Mouse (Mus musculus) heart, adult 8-10 months (tissue): Measurements from ENCODE around the gene 1700011M02Rik. TPM values are rescaled to one million over a fixed set of nuclear protein-coding genes. Genes with fewer than 3 reads are reported as not detected.
"Not testable (repeated sequence)": the region's sequence is repeated elsewhere in the genome, so short reads cannot be mapped to it uniquely, and the experiment has no call there.

Source experiments
- DNase-seq: peaks from one replicate; pipeline ENCODE4 v3.0.0; 2022; ENCODE audit warnings: low spot score
- total RNA-seq, 4 experiments: library from RNA; stranded (reverse); gene quantifications; 2 replicates each; pipeline ENCODE4 v1.2.4; 2022

Gene 1700011M02Rik
- total RNA-seq = not detected

DNA sequence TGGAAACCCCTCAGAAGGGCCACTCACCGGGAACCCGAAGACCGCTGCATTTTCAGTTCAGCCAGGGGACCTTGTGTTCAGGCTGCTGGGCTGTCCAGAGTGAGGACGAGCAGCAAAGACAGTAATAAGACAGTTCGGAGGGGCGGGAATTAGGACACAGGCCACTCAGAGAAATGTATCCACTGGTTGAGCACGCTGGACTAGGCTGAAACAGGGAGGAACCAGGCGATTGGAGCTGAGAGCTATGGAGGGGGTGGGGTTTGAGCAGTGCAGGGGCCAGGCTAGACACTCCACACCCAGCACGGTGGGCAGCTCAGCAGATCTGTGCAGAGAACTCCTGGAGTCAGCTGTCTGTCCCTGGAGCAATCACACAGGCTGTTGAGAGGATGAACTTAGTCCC lies at the start of gene 1700011M02Rik, which contains the start of gene Dmrtc1a:
Gene 1700011M02Rik (plus strand): TSS at position 319 of the 400 bp plus-strand sequence.
Gene Dmrtc1a (minus strand): TSS at position 101 of the 400 bp plus-strand sequence.
- DNase-seq = not testable (repeated sequence)

DNA sequence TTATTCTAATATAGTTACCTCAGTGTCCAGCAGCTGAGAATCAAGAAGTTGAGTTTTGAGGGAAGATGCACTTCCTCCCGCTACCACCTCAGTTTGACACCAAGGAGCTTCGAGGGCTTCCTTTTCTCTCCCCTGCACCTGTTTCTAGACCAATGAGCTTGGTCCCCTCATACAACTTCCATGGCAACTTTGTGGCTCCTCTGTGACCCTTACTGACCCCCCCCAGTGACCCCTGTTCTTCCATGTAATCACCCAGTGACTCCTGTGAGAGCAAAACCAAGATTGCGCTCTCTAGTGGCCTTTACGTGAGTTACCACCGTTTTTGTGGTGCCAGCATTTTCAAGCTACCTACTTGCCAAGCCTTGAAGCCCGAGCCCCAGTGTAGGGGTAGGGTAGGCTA lies 40.8 kb upstream of the 1700011M02Rik start, which contains the start of gene 1700031F05Rik:
Gene 1700031F05Rik (minus strand): TSS at position 101 of the 400 bp plus-strand sequence.
- DNase-seq = no peak

DNA sequence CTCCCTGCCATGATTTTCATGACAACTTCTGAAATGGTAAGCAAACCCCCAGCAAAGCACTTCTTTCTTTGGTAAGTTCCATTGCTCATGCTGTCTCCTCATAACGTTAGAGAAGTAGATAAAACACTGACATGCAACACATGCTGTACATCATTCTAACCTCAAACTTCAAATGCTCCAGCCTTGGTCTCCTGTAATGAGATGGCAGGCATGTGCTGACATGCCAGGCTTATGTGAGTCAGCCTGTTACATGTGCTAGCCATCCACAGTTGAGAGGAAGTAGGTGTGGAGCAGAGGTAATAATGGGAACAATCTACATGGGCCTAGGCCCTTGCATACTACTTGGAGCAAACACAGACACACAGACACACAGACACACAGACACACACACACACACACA lies 6.1 kb downstream of the 1700011M02Rik start:
- DNase-seq = not testable (repeated sequence)

DNA sequence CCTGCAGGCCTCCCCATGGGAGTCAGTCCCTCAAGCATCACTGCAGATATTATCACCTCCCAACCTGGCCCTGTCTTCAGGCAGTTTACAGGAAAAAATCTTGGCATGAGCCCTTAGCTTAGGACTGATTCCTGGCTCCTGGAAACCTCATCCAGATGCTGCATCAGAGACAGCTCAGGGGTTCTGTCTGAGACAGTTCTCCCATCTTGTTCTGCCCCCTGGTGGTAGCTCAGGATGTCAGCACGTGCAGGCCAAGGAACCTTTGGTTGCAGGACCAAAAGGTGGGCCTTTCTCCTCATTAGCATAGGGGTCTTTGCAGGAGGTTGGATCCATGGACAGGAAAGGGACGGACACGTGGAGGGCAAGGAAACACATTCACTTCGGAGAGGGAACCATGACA lies 18.0 kb downstream of the 1700011M02Rik start:
- DNase-seq = not testable (repeated sequence)

DNA sequence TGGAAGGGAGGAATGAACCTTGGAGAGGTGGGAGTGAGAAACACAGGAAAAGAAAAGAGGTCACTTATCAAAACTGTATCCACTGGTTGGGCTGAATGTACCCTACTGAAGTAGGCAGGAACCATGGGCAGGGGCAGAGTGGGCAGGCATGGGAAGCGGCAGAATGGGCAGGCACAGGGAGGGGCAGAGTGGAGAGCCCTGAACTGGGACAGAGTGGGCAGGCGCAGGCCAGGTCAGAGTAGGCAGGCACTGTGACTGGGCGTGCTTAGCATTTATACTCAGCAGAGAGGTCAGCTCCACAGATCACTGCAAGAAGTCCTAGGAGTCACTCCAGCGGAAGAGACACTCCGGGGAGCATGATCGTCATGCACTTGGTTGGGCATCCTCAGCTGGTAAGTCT lies 19.4 kb downstream of the 1700011M02Rik start, which contains the start of gene 1700018G05Rik:
Gene 1700018G05Rik (plus strand): TSS at position 301 of the 400 bp plus-strand sequence.
- not testable (repeated sequence) for DNase-seq

DNA sequence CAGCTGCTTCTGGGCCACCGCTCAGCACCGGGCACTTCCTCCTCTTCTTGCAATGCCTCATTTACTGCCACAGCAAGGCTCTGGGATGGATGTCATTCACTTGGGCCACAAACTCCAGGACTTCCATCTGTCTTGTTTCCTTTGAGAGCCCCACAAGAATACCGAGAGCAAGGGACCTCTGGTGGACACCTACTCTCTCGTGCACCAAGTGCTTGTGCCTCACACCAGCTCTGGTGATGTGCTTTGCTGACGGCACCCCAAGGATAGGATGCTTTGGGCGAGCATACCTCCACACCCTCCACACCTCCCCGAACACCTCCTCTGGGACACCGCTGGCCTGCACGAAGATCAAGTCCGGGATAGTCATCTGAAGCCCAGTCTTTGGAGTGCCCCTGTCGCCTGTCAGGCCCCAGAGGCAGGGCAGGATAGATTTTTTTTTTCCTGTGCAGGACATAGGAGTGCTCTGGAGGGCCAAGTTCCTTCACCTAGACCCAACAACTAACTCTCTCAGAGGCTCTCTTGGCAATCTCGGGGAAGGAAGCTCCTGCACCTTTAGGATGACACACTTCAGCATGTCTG lies 24.4 kb downstream of the 1700011M02Rik start:
- no peak for DNase-seq

DNA sequence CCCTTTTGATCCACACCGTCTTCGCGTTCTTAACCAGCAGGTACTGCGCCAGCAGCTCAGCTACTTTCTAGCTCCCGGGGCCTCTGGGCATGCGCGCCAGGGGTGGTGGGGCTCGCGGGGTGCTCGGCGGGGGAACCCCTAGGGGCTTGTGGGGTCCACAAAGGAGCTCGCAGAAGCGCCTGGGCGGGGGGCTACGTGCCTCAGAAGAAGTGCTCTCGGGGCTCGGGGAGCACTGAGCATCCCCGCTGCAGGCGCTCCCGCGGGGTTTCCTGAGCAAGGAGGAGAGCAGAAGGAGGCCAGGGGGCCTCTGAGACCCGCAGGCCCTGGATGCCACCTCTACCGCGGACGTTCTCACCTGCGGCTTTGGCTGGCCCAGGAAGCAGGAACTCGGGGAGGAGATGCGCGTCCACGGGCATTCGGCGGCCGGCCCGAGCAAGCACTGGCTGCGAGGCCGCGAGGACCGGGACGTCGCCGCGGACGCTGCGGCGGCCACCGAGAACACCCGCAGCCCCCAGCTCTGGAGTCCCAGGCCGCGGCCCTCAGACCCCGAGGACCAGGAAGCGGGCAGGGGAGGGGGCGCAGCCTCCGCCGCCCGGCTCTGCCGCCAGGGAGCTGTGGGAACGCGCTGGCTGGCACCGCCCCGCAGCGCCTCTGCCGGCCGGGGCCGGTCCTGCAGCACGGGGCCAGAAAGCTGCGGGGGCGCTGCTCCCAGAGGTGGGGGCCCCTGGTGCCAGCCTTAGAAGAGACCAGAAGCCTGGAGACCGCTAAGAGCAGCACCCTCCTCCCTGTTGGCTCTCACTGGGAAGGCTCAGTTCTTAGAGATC lies 25.1 kb downstream of the 1700011M02Rik start:
- DNase-seq = no peak

DNA sequence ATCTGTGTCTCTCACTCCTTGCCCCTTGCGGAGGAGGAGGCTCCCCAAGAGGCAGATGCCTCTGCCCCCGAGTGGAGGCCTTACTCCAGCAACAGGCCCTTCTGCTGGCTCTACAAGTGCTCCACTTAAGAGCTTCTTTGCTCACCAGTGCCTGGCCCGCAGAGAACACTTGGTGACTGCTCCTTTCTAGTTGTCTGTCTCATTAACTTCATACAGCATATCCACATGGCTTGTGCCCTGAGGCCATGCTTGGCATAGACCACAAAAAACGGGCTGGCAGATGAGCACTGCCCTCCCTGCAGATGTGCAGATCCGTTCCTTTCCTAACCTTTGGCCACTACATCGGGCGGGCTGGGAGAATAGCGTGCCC lies 25.7 kb downstream of the 1700011M02Rik start:
- DNase-seq = no peak

DNA sequence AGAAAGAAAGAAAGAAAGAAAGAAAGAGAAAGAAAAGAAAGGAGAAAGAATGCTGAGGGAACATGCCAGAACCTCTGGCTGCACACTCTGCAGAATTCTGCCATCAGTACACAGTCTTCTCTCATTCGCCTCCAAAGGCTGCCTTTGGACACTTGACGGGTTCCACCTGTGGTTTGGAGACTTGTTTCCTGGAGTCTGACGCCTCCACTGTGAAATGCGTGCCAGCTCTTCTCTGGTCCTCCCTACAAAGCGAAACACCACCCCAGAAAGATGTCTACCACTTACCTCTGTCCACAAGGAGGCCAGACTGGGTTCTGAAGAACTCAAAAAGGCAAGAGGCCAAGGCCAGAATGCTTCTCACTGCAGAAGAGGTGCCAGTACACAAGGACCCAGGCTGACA lies 28.0 kb downstream of the 1700011M02Rik start:
- peak; percentile 10 for DNase-seq

DNA sequence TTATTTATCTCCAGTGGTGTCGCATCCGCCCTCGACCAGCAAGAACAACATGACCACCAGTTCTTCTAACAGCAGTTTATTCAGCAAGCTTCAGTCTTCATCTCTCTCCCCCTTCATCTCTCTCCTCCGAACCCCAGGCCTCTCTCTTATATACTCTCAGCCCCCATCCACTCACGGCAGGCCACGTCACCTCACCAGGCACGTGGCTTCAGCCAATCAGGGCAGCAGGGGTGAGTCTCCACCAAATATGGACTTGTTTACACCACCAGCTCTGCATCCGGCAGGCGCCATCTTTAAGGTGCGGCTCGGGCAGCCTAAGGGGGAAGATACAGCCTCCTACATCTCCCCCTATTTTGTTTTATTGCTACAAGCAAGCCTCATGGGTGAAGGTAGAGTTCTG lies 41.4 kb downstream of the 1700011M02Rik start:
- DNase-seq = not testable (repeated sequence)

DNA sequence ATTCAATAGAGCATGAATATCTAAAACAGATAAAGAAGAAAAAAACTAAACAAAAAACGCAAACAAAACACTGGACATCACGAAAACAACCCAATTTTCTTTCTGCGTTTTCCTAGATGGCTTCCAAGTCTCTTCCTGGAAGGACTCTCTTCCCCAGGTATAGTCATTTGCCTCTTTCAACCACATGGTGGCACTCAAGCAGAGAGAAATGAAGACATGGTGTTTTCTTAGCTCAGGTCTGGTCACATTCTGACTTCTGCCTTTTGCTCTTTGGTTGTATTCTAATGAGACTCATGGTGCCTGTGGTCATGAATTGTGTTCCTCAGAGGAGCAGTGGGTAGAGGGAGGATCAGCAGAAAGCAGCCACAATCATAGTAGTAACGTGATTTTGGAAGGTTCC lies 50.2 kb downstream of the 1700011M02Rik start:
- DNase-seq = no peak

Other genes with a start within 250 kb of the 1700011M02Rik start
- gene Gm3880, start 221.9 kb upstream of the 1700011M02Rik start, total RNA-seq = not detected
- gene Gm9112, start 201.3 kb upstream of the 1700011M02Rik start, total RNA-seq = not detected
- not detected for gene Dmrtc1b, start 201.0 kb upstream of the 1700011M02Rik start, total RNA-seq
- gene Dmrtc1c1, start 105.9 kb upstream of the 1700011M02Rik start, total RNA-seq = not detected
- gene Dmrtc1c2, start 54.3 kb upstream of the 1700011M02Rik start, total RNA-seq = not detected
- gene 1700031F05Rik, start 40.9 kb upstream of the 1700011M02Rik start, total RNA-seq = not detected
- under 1 TPM in 3 of 4 experiments, not detected in 1; 0.28 to 0.43 (median 0.41) TPM for gene Dmrtc1a, start 218 bp upstream of the 1700011M02Rik start, total RNA-seq
- not detected for gene 1700018G05Rik, start 19.5 kb downstream of the 1700011M02Rik start, total RNA-seq